Mouse (Mus musculus): ENCODE measurements around the gene Cyth1.

DNA sequence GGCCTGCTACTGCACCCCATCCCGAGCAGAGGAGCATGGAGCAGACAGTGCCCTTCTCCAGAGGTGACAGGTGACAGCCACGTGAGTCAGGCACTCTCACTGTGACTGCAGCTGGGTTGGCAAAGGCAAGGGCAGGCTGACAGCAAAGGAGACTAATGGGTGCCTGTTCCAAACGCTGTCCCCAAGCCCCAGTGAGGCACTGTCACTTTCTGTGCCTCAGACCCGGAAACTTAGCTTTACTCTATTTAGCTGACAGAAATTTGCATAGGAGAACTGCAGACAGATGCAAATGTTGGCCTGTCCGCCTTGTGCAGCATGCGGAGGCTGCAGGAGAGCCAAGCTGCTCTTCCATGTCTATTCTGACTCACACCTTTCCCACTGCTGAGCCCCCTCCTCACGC, 27.9 kb upstream of the Cyth1 start:
- no peak for TF ChIP-seq POLR2A (IDR thresholded peaks at IDR 0.05; ENCODE audit: low read depth, low read length)
- TF ChIP-seq CTCF (conservative IDR thresholded peaks at IDR 0.05; ENCODE audit: insufficient read depth, insufficient read length, low read depth, low read length): no peak

Data from kidney, adult 2 months (tissue).